Mouse (Mus musculus) heart, postnatal 0 days (tissue): ENCODE measurements at regions not wholly inside any gene's neighbourhood (a gene's known extent, or its start where the extent isn't known, plus 50 kb on each side); places are given as distances from the start of the nearest gene placed in this dataset.

Experiments used
- CTCF ChIP-seq: IDR thresholded peaks from 2 replicates; pipeline ENCODE4 v1.5.1; 2016; ENCODE audit warnings: antibody characterized with exemption, control low read depth, low read depth
- EP300 ChIP-seq: IDR thresholded peaks from 2 replicates; pipeline ENCODE4 v1.6.1; 2016; ENCODE audit warnings: antibody characterized with exemption, low read depth

GRCm38 (mm10) chr13:63627184-63627893, 53.9 kb upstream of the Ptch1 start:
- TF ChIP-seq CTCF (no peak), EP300 (no peak)
